Mouse (Mus musculus) liver, embryonic 14.5 days (tissue): ENCODE data around the gene Acbd4.

Experiments used
- CTCF ChIP-seq: IDR thresholded peaks from 2 replicates; pipeline ENCODE4 v1.5.1; 2016; ENCODE audit warnings: antibody characterized with exemption, low read depth, control low read depth
- EP300 ChIP-seq: IDR thresholded peaks from 2 replicates; pipeline ENCODE4 v1.6.1; 2016; ENCODE audit warnings: antibody characterized with exemption, low read depth

- TF ChIP-seq CTCF (no peak), EP300 (no peak)
These were observed 39.2 kb downstream of the Acbd4 start for GRCm38 (mm10) chr11:103140763-103141100.
